Mouse (Mus musculus): ENCODE measurements around the gene Ino80.

DNA sequence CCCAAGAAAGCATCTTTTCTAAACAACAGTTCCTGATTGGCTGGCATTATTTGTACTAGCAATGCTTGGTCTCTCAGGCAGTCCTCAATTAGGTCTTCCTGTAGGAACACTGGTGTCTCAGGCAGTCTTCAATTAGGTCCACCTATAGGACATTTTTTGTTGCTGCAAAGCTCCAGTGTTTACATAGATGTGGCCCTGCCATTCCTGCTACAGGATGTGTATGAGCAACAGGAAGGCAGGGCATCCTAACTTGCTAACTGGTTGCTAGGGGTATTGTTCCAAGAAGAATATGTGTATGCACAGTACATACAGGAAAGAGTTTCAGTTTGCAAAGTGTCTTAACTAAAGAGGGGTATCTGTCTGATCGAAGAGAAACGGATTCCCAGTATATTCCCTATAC lies 18.6 kb upstream of the Ino80 start:
- TF ChIP-seq CTCF (IDR thresholded peaks at IDR 0.05; ENCODE audit: insufficient read depth, low read depth, low read length) (no peak), POLR2A (IDR thresholded peaks at IDR 0.05; ENCODE audit: insufficient read depth, low read depth, low read length) (no peak)

Measured in olfactory bulb, adult 2 months (tissue).